In the genomic region with DNA sequence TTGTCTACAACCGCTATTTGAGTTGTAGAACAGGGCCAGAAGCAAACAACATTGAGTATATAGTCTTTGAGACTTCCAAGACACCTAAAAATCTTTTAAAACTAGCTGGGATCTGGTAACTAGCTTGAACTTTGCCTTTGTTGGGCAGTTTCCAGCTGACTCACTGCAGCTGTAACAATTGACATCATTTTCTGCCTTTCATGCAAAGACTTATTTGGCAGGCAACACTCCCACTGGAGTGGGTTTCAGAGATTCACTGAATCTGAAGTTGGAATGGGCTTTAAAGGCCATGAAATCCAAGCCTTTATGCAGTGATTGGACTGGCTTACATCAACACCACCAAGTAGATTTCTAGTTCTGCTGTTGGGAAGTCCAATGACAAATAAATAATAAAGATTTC, we compare ENCODE assay signal across 13 mouse cellular contexts.
A peak's percentile ranks its signal among the peaks of the same experiment; 100 is the strongest.
DNase-seq lines count a peak whose midpoint lies in the region; ATAC-seq and TF ChIP-seq lines count a peak whose summit lies in the region.
"Had no signal": no experiment of that assay in that cellular context is flagged by ENCODE, and none has a peak within 500 bp of the region (broad histone marks: within the 10 kb centered on the region; RNA-seq: fewer than 3 reads in every experiment).

No protein-coding gene starts in this region.

- H3K4me3 ChIP-seq in kidney, adult 2 months (ENCODE audit: insufficient read depth, low read depth, low read length): no peak overlapping the region
- H3K4me3 ChIP-seq in kidney, embryonic 16.5 days (ENCODE audit: low read length): no peak overlapping the region
- H3K4me3 ChIP-seq: hindbrain, embryonic 15.5 days; liver, embryonic 13.5 days had no signal

- ATAC-seq in kidney, embryonic 16.5 days (ENCODE audit: low FRiP score, low TSS enrichment): no peak
- ATAC-seq: midbrain, embryonic 16.5 days had no signal

- H3K36me3 ChIP-seq in kidney, adult 2 months (ENCODE audit: control insufficient read depth, insufficient read depth, low read length): no peaks in the 10 kb centered on the region
- H3K36me3 ChIP-seq in kidney, embryonic 16.5 days (ENCODE audit: insufficient read depth, low read length): no peaks in the 10 kb centered on the region
- H3K36me3 ChIP-seq: hindbrain, embryonic 15.5 days; liver, embryonic 13.5 days had no signal

- no peak for TF ChIP-seq POLR2A in kidney, adult 2 months (IDR thresholded peaks at IDR 0.05; ENCODE audit: low read depth, low read length)

- peak; percentile 12 for DNase-seq in kidney, adult 2 months
- DNase-seq in 3T3-L1 (ENCODE audit: low read depth, low spot score) (peak; percentile 92), adipocyte (ENCODE audit: low spot score) (peak; percentile 79)
- DNase-seq in gastrocnemius, postnatal 25 days: peak; percentile 63
- no peak for DNase-seq in embryo, embryonic 10.5 days (ENCODE audit: low spot score)
- DNase-seq in cerebellum, adult 9-11 months: no peak
- DNase-seq in right cerebral cortex, postnatal 25 days: no peak
- DNase-seq: liver, embryonic 13.5 days had no signal

- H3K27ac ChIP-seq in kidney, adult 2 months (ENCODE audit: insufficient read depth, low read depth, low read length): no peak overlapping the region
- H3K27ac ChIP-seq in kidney, embryonic 16.5 days (ENCODE audit: low read length): no peak overlapping the region
- H3K27ac ChIP-seq: hindbrain, embryonic 15.5 days; liver, embryonic 13.5 days; stomach, postnatal 0 days had no signal

- no peak overlapping the region for H3K9ac ChIP-seq in kidney, embryonic 16.5 days (replicated peaks; ENCODE audit: low read length)
- H3K9ac ChIP-seq: hindbrain, embryonic 15.5 days; liver, embryonic 13.5 days had no signal

- no peak for TF ChIP-seq CTCF in kidney, adult 2 months (conservative IDR thresholded peaks at IDR 0.05; ENCODE audit: insufficient read depth, insufficient read length, low read depth, low read length)

- whole genome bisulfite sequencing in kidney, adult 2 months: 79% methylated on average over 1 of the region's 1 CpGs
- WGBS in kidney, embryonic 16.5 days: 83% methylated on average over 1 of the region's 1 CpGs

- no peaks in the 10 kb centered on the region for H3K4me1 ChIP-seq in kidney, adult 2 months (ENCODE audit: control insufficient read depth, insufficient read depth, low read length)
- no peaks in the 10 kb centered on the region for H3K4me1 ChIP-seq in kidney, embryonic 16.5 days (ENCODE audit: insufficient read depth, low read length)
- H3K4me1 ChIP-seq: hindbrain, embryonic 15.5 days; liver, embryonic 13.5 days had no signal

- H3K9me3 ChIP-seq in kidney, embryonic 16.5 days (ENCODE audit: low read length): no peaks in the 10 kb centered on the region
- H3K9me3 ChIP-seq: hindbrain, embryonic 15.5 days; liver, embryonic 13.5 days had no signal

- no peaks in the 10 kb centered on the region for H3K27me3 ChIP-seq in kidney, adult 2 months (replicated peaks; ENCODE audit: control insufficient read depth, insufficient read depth, low read length)
- H3K27me3 ChIP-seq in kidney, embryonic 16.5 days (ENCODE audit: insufficient read depth, low read length): no peaks in the 10 kb centered on the region
- H3K27me3 ChIP-seq: CH12.LX; hindbrain, embryonic 15.5 days; liver, embryonic 13.5 days had no signal

- H3K4me2 ChIP-seq in kidney, embryonic 16.5 days (replicated peaks; ENCODE audit: low read depth, low read length): no peak overlapping the region
- H3K4me2 ChIP-seq: hindbrain, embryonic 15.5 days; liver, embryonic 13.5 days had no signal

Comparison
In these comparisons a context has a peak if more than half of its experiments do, and no peak if none do; other contexts are left out.
1. DNase-seq: peak in kidney, adult 2 months (single experiment), 3T3-L1 (single experiment), adipocyte (single experiment) and gastrocnemius, postnatal 25 days (single experiment); none in embryo, embryonic 10.5 days (single experiment), cerebellum, adult 9-11 months (single experiment) and right cerebral cortex, postnatal 25 days (single experiment).